Mouse (Mus musculus): ENCODE data around the gene Ngfr.

DNA sequence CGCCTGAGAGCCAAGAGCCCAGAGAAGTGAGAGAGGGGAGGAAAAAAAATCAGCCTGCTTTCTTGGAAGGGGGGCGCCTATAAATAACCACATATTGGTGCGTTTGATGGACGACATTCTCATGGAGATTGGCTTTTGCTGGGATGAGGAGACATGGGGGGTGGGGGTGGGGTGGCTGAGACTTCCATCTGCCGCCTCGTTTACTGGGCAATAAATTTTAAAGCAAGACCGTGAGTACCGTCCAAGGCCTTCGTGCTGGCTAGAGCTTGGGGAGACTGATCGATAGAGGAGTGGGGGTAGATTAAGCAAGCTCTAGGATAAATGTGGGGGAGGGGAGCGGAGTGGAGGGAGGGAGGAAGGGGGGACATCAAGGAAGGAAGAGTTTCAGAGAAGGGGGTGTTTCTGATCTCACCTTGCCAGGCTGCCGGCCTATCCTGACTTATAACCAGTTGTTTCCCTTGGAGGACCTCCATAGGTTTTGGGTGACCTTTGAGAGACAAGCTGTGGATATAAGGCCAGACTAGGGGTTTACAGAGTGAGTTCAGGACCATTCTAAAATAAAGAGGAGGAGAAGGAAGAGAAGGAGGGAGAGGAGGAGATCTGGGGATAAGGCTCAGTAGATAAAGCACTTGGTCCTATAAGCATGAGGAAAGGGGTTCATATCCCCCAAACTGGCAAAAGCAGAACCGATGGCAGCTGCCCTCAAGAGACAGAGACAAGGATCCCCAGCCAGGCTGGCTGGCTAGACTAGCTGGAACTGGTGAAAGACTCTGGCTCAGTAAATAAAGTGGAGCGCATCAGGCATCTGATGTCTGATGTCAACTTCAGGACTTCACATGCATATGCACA, 10.9 kb upstream of the Ngfr start:
- TF ChIP-seq CTCF (IDR thresholded peaks at IDR 0.05; ENCODE audit: low read depth) (no peak), EP300 (IDR thresholded peaks at IDR 0.05; ENCODE audit: low read depth) (no peak)
